Mouse (Mus musculus): Measurements from ENCODE around the gene Kdm2b.
"Not testable (repeated sequence)": the region's sequence is repeated elsewhere in the genome, so short reads cannot be mapped to it uniquely, and the experiment has no call there.

DNA sequence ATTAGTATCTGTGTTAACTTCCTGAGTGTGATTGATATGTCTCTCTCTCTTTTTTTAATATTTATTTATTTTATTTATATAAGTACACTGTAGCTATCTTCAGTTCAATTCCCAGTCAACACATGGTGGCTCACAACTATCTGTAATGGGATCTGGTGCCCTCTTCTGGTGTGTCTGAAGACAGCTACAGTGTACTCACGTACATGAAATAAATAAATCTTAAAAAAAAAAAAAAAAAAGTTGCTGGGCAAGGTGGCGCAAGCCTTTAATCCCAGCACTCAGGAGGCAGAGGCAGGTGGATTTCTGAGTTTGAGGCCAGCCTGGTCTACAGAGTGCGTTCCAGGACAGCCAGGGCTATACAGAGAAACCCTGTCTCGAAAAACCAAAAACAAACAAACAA lies 14.9 kb downstream of the Kdm2b start:
- TF ChIP-seq POLR2A (IDR thresholded peaks at IDR 0.05; ENCODE audit: control insufficient read depth, extremely low read depth, insufficient read depth, low read length, poor library complexity); CTCF (IDR thresholded peaks at IDR 0.05; ENCODE audit: borderline replicate concordance, control insufficient read depth, extremely low read depth, insufficient read depth, low read length, poor library complexity): not testable (repeated sequence)
